Mouse (Mus musculus) layer of hippocampus, postnatal 14 days (tissue): ENCODE results near the gene Elf3. TPM values are rescaled to one million over a fixed set of nuclear protein-coding genes. Genes with fewer than 3 reads are reported as not detected.

ENCODE experiments used
- DNase-seq, 2 experiments: peaks; one replicate each; pipeline ENCODE4 v3.0.0; 2021 to 2022; ENCODE audit warnings: low spot score in 2 of 2, mixed read lengths in 1 of 2
- long read RNA-seq, 2 experiments: library from polyadenylated mRNA; stranded (forward); transcript quantifications; one replicate each; pipeline ENCODE4 v2.0.0; 2021
- total RNA-seq, 2 experiments: library from RNA; stranded (reverse); gene quantifications; 2 replicates each; pipeline ENCODE4 v1.2.3; 2021

The Elf3 gene
- not detected for total RNA-seq
- long read RNA-seq, experiment 1, partial matches to known transcripts: 0 of 1 reads
- long read RNA-seq, experiment 1, other reads (novel, unspliced or antisense): 0 of 1 reads
- long read RNA-seq, experiment 2: 0 reads

DNA sequence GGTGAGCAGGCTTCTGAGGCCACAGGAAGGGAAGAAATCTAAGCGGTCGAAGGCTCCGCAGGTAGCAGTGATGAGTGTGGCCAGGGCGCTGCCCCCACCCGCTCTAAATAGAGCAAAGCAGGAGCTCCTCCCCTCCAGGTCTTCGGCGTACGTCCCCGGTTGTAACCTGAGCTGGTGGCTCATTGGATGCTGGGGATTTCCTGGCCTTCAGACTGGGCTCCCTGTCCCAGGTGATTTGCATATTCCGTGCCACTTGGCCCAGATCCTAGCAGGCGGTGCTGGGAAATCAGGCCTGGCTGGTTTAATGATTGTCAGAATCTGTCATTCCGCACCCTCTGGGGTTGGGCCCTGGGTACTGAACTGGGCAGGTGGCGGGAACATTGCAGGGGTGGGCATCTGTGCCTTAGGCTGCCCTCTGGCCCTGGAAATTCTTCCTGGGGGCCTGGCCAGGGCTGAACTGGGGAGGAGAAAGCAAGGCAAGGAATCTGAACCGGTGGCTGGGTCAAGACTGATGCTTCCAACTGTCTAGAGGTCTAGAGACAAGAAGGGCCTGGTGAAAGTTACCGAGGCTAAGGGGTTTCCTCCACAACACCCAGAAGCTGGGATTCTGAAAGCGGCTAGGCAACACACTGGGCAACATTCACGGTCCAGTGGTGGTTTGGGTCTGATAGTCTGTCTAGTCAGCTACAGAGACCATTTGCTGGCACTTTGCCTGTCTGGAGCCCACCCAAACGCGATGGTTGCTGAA lies at the start of gene Elf3:
Gene Elf3 (minus strand): TSS at position 189 of the 748 bp plus-strand sequence.
- no peak for DNase-seq

GRCm38 (mm10) chr1:135290908-135291307 lies 32.5 kb upstream of the Elf3 start:
- peak in 1 of 2 experiments; percentile 31 for DNase-seq

DNA sequence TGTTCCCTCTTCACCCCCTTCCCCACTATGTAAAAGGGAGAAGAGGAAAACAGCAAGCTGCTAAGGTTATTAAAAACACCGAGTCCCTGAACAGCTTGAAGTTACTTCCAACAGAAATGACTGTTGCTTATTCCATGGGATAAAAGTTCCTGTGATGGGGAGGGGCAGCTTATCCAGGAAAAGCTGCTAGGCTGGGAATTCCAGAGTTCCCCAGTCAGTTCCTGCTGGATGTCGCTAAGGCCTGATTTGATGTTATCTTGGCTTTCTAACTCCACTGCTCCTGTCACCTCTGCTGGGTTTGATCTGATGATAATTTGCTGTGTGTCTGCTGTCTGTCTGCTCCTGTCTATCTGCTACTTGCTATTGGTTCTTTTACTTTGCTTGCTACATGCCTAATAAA lies 27.9 kb upstream of the Elf3 start:
- no peak for DNase-seq

- peak; percentile 57 to 78 for DNase-seq
Measured at GRCm38 (mm10) chr1:135283826-135284291, 25.5 kb upstream of the Elf3 start, which contains the start of gene Rnpep. TSS of gene Rnpep (minus strand) at chr1:135284084.

DNA sequence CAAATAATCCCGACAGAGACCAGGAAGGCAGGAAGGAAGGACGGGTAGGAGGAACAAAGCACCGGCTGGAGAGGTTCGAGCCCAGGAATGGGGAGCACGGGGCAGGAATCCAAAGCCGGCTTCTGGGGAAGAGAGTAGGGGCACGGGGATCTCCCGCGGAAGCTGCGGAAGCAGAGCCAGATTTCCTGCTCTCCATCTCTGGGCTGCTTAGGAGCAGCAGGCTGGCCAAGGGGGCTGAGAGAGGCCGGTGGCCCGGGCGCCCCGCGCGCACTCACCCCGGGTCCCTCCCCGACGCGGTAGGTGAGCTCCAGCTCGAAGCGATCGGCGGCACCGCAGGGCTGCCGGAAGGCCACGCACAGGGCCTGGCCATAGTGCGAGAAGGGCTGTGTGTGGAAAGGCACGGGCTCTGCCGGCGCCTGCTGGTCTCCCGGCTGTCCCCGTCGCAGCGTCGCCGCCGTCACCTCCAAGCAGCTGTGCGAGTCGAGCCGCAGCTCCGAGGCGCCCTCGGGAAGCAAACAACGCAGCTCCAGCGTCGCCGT lies 25.0 kb upstream of the Elf3 start:
- no peak for DNase-seq

GRCm38 (mm10) chr1:135282536-135283286 lies 24.3 kb upstream of the Elf3 start:
- peak in 1 of 2 experiments; percentile 14 for DNase-seq

DNA sequence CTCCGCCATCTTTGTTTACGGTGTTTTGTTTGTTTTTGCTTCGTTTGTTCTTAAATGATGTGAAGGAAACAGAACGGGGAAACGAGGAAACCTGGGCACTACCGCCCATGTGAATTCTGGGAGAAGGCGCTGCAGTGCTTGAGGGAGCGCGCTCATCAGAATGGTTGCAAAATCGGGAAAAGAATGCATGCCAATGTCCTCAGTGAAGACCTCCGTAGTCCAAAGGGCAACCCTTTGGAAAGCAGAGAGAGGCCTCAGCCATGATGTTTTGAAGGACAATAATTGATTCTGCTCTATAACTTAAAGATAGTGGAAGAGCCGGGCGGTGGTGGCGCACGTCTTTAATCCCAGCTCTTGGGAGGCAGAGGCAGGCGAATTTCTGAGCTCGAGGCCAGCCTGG lies 23.5 kb upstream of the Elf3 start:
- no peak for DNase-seq

DNA sequence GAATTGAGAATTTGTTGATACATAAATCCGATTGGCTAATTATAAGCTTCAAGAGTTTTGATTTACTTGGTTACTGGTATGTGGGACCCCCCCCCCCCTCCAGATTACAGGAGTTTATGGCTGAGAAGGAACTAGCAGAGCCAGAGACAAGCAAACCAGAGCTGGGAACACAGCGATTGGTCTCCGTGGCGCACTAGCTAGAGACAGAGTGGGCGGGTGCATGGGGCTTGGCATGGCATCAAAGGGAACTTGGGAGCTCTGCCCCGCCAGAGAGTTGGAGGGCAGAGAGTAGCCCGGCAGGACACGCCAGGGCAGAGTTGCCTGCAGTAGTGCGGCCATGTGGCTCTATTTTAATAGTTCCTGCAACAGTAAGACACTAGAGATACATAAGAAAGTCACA lies 22.3 kb upstream of the Elf3 start:
- peak; percentile 47 to 78 for DNase-seq

GRCm38 (mm10) chr1:135271371-135271770 lies 13.0 kb upstream of the Elf3 start:
- no peak for DNase-seq

DNA sequence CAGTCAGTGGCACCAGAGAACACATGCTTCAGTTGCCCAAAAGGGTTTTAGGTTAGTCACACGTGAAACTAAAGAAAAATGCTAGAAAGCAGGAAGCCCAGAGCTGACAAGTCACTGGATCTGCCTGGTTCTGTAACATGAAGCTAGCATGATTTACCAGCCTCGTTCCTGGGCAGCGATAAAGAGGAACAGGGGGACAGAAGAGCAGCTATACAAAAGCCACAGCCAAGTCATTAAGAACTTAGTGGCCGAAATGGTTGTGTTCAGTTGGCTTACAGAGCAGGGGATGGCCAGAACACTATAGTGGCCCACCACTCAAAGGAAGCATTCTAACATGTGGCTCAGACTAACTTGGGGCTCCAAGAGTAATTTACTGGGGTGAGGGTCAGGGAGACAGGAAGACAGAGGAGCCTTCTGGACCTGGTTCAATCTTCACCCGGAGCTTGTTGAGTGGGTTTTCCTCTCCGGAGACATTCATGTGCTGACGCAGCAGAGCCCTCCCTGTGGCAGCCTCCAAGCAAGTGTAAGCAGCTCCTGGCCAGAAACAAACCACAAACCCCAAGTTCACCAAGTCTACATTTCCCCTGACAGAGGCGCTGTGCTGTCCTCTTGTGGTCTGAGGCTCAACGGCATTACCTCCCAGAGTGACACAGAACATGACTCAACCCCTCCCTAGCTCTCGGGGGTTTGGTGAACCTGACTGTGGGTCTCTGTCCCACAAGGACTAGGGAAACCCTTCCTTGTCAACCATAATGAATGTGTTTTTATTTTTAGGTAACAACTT lies 9.5 kb upstream of the Elf3 start:
- no peak for DNase-seq

GRCm38 (mm10) chr1:135265834-135266233 lies 7.5 kb upstream of the Elf3 start:
- DNase-seq: no peak

DNA sequence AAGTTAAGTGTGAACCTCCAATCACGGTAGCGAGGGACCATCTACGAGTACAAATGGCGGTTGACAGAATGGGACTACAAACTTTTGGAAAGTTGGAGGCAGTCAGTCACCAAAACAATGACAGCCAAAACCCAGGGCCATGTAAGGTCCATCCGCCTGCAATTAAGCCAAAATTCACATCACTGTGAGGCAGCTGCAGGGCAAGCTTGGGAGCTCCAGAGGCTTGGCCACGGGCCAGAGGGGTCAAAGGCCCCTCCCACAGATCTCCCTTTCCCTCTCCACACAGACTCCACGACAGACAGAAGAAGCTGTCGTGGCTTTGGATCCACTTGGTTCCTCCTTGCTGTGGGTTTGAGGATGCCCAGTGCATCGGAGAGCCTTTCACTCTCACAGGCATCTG lies 4.9 kb upstream of the Elf3 start:
- no peak for DNase-seq

DNA sequence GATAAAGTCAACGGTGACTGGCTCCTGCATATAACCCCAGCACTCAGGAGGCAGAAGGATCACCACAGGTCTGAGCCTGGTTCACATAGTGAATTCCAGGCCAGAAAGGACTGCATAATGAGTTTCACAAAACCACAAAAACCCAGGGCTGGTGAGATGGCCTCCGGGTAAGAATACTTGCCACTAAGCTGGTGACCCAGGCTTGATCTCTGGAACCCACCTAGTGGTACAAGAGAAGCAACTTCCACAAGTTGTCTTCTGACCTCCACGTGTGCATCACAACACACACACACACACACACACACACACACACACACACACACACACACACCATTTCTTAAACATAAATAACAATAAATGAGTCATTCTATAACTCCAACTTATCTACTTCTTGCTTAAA lies 4.0 kb upstream of the Elf3 start:
- no peak for DNase-seq

DNA sequence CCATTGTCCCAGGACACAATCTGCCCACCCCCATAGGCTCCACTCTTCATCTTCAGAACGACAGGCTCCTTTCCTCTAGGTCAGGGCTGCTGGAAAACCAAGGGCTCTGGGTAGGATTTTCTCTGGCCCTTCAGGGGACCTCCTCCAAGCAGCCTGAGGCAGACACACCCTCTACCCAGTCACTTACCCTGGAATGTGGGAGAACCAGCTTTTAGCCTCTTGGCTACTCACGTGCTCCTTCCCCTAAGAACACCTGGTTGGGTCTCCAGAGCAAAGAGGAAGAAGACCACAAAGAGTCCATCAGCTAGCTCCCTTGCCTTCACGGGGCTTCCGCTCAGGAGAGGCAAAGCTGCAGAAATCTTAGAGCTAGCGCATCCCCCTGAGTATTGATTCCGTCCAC lies 2.6 kb upstream of the Elf3 start:
- no peak for DNase-seq

DNA sequence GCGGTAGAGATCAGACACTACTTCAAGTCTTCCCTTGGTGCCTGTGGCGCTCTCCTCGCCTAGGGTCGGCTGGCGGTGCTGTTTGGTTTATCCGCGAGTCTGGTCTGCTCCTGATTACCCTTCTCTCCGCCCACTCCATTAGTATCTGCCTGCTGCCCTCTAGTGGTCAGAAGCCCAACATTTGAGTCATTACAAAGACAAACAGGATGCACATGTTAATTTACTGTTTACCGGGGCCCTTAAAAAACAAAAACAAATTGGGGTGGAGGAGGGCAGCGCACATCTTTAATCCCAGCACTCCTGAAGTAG lies 714 bp upstream of the Elf3 start:
- peak; percentile 80 to 87 for DNase-seq

- no peak for DNase-seq
Measured at GRCm38 (mm10) chr1:135256299-135256698, 2.1 kb downstream of the Elf3 start.

GRCm38 (mm10) chr1:135252854-135253253 lies 5.5 kb downstream of the Elf3 start:
- DNase-seq: no peak

DNA sequence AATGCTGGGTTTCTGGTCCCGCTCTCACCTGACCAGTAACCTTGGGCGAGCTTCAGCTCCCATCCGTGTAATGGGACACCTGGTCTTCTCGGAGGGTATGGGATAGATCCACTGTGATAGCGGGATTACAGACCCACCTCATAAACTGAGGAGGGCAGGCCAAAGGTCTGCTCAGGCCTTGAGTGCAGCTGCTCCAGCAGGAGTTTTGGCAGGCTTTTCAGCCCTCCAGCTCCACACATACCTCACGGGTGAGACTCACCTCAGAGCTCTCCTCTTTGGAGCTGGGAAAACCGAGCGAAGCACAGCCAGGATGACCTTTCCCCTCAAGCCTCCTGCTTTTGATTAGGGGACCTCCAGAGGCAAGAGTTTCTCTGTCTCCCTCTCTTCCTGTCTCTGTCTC lies 7.0 kb downstream of the Elf3 start:
- no peak for DNase-seq

DNA sequence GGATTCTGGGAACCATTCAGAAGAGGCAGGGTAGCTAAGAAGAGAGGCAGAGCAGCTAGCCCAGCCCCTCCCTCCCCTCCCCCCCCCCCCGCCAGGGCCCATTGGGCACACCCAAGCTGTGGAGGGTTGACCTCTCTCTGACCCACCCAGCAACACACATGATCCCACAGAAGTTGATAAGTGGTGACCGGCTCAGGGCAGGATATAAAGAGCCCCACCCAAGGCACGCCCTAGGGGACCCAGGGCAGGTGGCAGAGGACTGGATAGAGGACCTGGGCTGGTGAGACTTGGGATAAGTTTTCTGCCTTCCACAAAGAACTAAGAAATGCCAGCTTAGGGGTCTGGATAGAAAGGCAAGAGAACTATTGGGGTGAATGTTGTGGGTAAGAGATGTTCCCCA lies 7.7 kb downstream of the Elf3 start:
- DNase-seq: no peak

- DNase-seq: peak; percentile 34 to 51
Measured at GRCm38 (mm10) chr1:135248434-135248850, 9.9 kb downstream of the Elf3 start.

DNA sequence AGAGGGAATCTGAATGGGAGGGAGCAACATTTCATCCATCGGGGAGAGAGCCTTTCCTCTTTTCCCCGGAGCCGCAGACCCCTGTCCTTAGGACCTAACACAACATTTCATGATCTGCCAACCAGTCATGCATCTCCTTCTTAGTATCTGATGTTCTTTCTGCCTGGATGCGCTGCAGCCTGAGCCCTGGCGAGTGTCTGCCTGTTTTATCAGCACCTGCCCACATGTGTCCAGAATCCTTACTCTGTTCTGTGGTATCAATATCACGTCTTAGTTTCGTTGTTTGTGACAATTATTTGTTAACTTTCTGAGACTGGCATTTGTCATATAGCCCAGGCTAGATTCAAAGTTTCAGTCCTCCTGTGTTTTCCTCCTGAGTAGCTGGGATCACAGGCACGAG lies 14.4 kb downstream of the Elf3 start:
- no peak for DNase-seq
